Mouse (Mus musculus) bone marrow macrophage, adult 2 months (primary cell): ENCODE results near the gene Mvb12a.

ENCODE experiments used
- CTCF ChIP-seq: IDR thresholded peaks from 2 replicates; pipeline ENCODE4 v1.5.1; 2012; ENCODE audit warnings: low read depth, mild to moderate bottlenecking, low read length, moderate library complexity
- POLR2A ChIP-seq: IDR thresholded peaks from 2 replicates; pipeline ENCODE4 v1.6.1; 2012; ENCODE audit warnings: mild to moderate bottlenecking, low read depth, low read length, borderline replicate concordance

GRCm38 (mm10) chr8:71513018-71513754 lies 29.5 kb upstream of the Mvb12a start:
- TF ChIP-seq CTCF: no peak
- TF ChIP-seq POLR2A: no peak
